Mouse (Mus musculus): ENCODE measurements at regions not wholly inside any gene's neighbourhood (a gene's known extent, or its start where the extent isn't known, plus 50 kb on each side); places are given as distances from the start of the nearest gene placed in this dataset.

- no peak for DNase-seq (ENCODE audit: low read depth)
These were observed 94.7 kb upstream of the Mapk10 start for GRCm38 (mm10) chr5:103305716-103306447.

GRCm38 (mm10) chr5:103304975-103305374, 93.8 kb upstream of the Mapk10 start:
- DNase-seq (ENCODE audit: low read depth) = no peak

GRCm38 (mm10) chr5:103302744-103303143, 91.6 kb upstream of the Mapk10 start:
- no peak for DNase-seq (ENCODE audit: low read depth)

GRCm38 (mm10) chr5:103301303-103301702, 90.2 kb upstream of the Mapk10 start:
- DNase-seq (ENCODE audit: low read depth) = no peak

- DNase-seq (ENCODE audit: low read depth) = no peak
These were observed 82.8 kb upstream of the Mapk10 start for GRCm38 (mm10) chr5:103293953-103294352.

- DNase-seq (ENCODE audit: low read depth) = no peak
These were observed 80.6 kb upstream of the Mapk10 start for GRCm38 (mm10) chr5:103291691-103292090.

- no peak for DNase-seq (ENCODE audit: low read depth)
These were observed 80.1 kb upstream of the Mapk10 start for GRCm38 (mm10) chr5:103291219-103291618.

GRCm38 (mm10) chr5:103269206-103269605, 58.1 kb upstream of the Mapk10 start:
- DNase-seq (ENCODE audit: low read depth) = no peak

GRCm38 (mm10) chr5:103264903-103265302, 53.8 kb upstream of the Mapk10 start:
- DNase-seq (ENCODE audit: low read depth) = no peak

GRCm38 (mm10) chr5:103261406-103261805, 50.3 kb upstream of the Mapk10 start:
- DNase-seq (ENCODE audit: low read depth) = no peak

Data from naive thymus-derived CD4-positive, alpha-beta T cell, adult 2 months (primary cell).